Mouse (Mus musculus) midbrain, embryonic 10.5 days (tissue): Measurements from ENCODE around the gene Cdh4. TPM values are rescaled to one million over a fixed set of nuclear protein-coding genes. Genes with fewer than 3 reads are reported as not detected.

Experiments
- DNase-seq: peaks from one replicate; pipeline ENCODE4 v3.0.0-alpha.2; 2017; ENCODE audit warnings: low spot score
- H3K27ac ChIP-seq: fragments of 300-500 bp; sonication (generic); replicated peaks from 2 replicates; pipeline ENCODE4 v1.5.1; 2016; ENCODE audit warnings: mild to moderate bottlenecking
- H3K27me3 ChIP-seq: fragments of 300-500 bp; sonication (generic); 2 replicates; pipeline ENCODE4 v1.6.1; 2016; ENCODE audit warnings: low read depth, mild to moderate bottlenecking; ENCODE audit not compliant: poor library complexity, severe bottlenecking
- H3K36me3 ChIP-seq: fragments of 300-500 bp; sonication (generic); 2 replicates; pipeline ENCODE4 v1.6.1; 2016; ENCODE audit warnings: mild to moderate bottlenecking, moderate library complexity
- H3K4me1 ChIP-seq: fragments of 300-500 bp; sonication (generic); 2 replicates; pipeline ENCODE4 v1.6.1; 2016
- H3K4me3 ChIP-seq: fragments of 300-500 bp; sonication (generic); 2 replicates; pipeline ENCODE4 v1.5.1; 2016; ENCODE audit warnings: mild to moderate bottlenecking, moderate library complexity
- H3K9me3 ChIP-seq: fragments of 300-500 bp; sonication (generic); replicated peaks from 2 replicates; pipeline ENCODE4 v1.6.1; 2016; ENCODE audit warnings: mild to moderate bottlenecking
- WGBS: fragments of 180-500 bp; shearing (Covaris S2); methylation state at CpG from one replicate; pipeline ENCODE4 v1.1.7; 2016; 5-methylcytosine and 5-hydroxymethylcytosine counted together
- polyA plus RNA-seq: library from polyadenylated mRNA; unstranded; fragments of >200 nt; fragmentation: Nextera tagmentation; extraction: Ambion mirVana; gene quantifications from 2 replicates; pipeline ENCODE4 v1.2.1, GENCODE M21; 2016

Gene Cdh4
- polyA plus RNA-seq, 1 experiment from 2014 or later = 8.3 TPM

GRCm38 (mm10) chr2:179801042-179801441 is 358.8 kb downstream of the Cdh4 start:
- H3K4me3 ChIP-seq = no peak overlapping the region
- WGBS = 91% methylated on average over 7 of the region's 7 CpGs
- no peaks in the 10 kb centered on the region for H3K9me3 ChIP-seq
- DNase-seq = no peak
- no peaks in the 10 kb centered on the region for H3K27me3 ChIP-seq
- H3K27ac ChIP-seq = no peak overlapping the region
- no peaks in the 10 kb centered on the region for H3K4me1 ChIP-seq
- H3K36me3 ChIP-seq = no peaks in the 10 kb centered on the region

- Histone ChIP-seq H3K27ac (no peak overlapping the region), H3K36me3 (no peaks in the 10 kb centered on the region), H3K27me3 (no peaks in the 10 kb centered on the region), H3K9me3 (no peaks in the 10 kb centered on the region), H3K4me1 (no peaks in the 10 kb centered on the region; the same call in 1 of the 2 replicates), H3K4me3 (no peak overlapping the region)
- no peak for DNase-seq
- 83% methylated on average over 1 of the region's 1 CpGs for WGBS
These were observed 360.2 kb downstream of the Cdh4 start for GRCm38 (mm10) chr2:179802411-179802810.

GRCm38 (mm10) chr2:179811086-179811485 is 368.9 kb downstream of the Cdh4 start:
- H3K4me3 ChIP-seq = no peak overlapping the region
- WGBS = 90% methylated on average over 5 of the region's 5 CpGs
- no peaks in the 10 kb centered on the region; the same call in 1 of the 2 replicates for H3K4me1 ChIP-seq
- no peak overlapping the region for H3K27ac ChIP-seq
- H3K36me3 ChIP-seq = no peaks in the 10 kb centered on the region
- no peaks in the 10 kb centered on the region for H3K27me3 ChIP-seq
- H3K9me3 ChIP-seq = no peaks in the 10 kb centered on the region
- DNase-seq = no peak

GRCm38 (mm10) chr2:179813035-179813827 is 371.0 kb downstream of the Cdh4 start:
- Histone ChIP-seq H3K9me3 (no peaks in the 10 kb centered on the region), H3K4me1 (no peaks in the 10 kb centered on the region), H3K4me3 (no peak overlapping the region), H3K27ac (0 out of 2 replicates have a peak overlapping the region, but pooled peaks have one; percentile 30), H3K27me3 (no peaks in the 10 kb centered on the region), H3K36me3 (no peaks in the 10 kb centered on the region)
- DNase-seq = no peak
- WGBS = 81% methylated on average over 11 of the region's 11 CpGs

GRCm38 (mm10) chr2:179824776-179825326 is 382.6 kb downstream of the Cdh4 start:
- H3K9me3 ChIP-seq = no peaks in the 10 kb centered on the region
- no peak overlapping the region for H3K27ac ChIP-seq
- WGBS = 52% methylated on average over 18 of the region's 18 CpGs
- H3K4me3 ChIP-seq = no peak overlapping the region
- DNase-seq = no peak
- no peaks in the 10 kb centered on the region; the same call in 1 of the 2 replicates for H3K27me3 ChIP-seq
- no peaks in the 10 kb centered on the region for H3K36me3 ChIP-seq
- H3K4me1 ChIP-seq = peaks cover 38% of the 10 kb centered on the region

GRCm38 (mm10) chr2:179828968-179829367 is 386.7 kb downstream of the Cdh4 start:
- no peak for DNase-seq
- H3K4me1 ChIP-seq = peaks cover 24% of the 10 kb centered on the region
- 92% methylated on average over 6 of the region's 6 CpGs for WGBS
- H3K36me3 ChIP-seq = no peaks in the 10 kb centered on the region
- no peaks in the 10 kb centered on the region; the same call in 1 of the 2 replicates for H3K27me3 ChIP-seq
- no peak overlapping the region for H3K27ac ChIP-seq
- no peak overlapping the region for H3K4me3 ChIP-seq
- no peaks in the 10 kb centered on the region for H3K9me3 ChIP-seq

- peak; percentile 41 for DNase-seq
- H3K27ac ChIP-seq = no peak overlapping the region
- peaks cover 22% of the 10 kb centered on the region for H3K4me1 ChIP-seq
- no peak overlapping the region for H3K4me3 ChIP-seq
- 22% methylated on average over 6 of the region's 6 CpGs for WGBS
- no peaks in the 10 kb centered on the region for H3K27me3 ChIP-seq
- H3K9me3 ChIP-seq = no peaks in the 10 kb centered on the region
- H3K36me3 ChIP-seq = no peaks in the 10 kb centered on the region
These were observed 387.7 kb downstream of the Cdh4 start for GRCm38 (mm10) chr2:179829972-179830371.

GRCm38 (mm10) chr2:179834892-179835291 is 392.7 kb downstream of the Cdh4 start:
- H3K4me3 ChIP-seq = no peak overlapping the region
- H3K27me3 ChIP-seq = no peaks in the 10 kb centered on the region
- DNase-seq = no peak
- H3K36me3 ChIP-seq = no peaks in the 10 kb centered on the region
- 82% methylated on average over 9 of the region's 9 CpGs for WGBS
- H3K4me1 ChIP-seq = peaks cover 20% of the 10 kb centered on the region
- H3K9me3 ChIP-seq = no peaks in the 10 kb centered on the region
- no peak overlapping the region for H3K27ac ChIP-seq

GRCm38 (mm10) chr2:179835570-179835969 is 393.3 kb downstream of the Cdh4 start:
- Histone ChIP-seq H3K36me3 (no peaks in the 10 kb centered on the region), H3K9me3 (no peaks in the 10 kb centered on the region), H3K27ac (peak overlapping the region; percentile 46; the same call in 1 of the 2 replicates), H3K27me3 (no peaks in the 10 kb centered on the region), H3K4me3 (no peak overlapping the region), H3K4me1 (peaks cover 20% of the 10 kb centered on the region)
- no peak for DNase-seq
- 58% methylated on average over 7 of the region's 7 CpGs for WGBS

GRCm38 (mm10) chr2:179837186-179837585 is 395.0 kb downstream of the Cdh4 start:
- DNase-seq = no peak
- no peaks in the 10 kb centered on the region for H3K27me3 ChIP-seq
- peaks cover 20% of the 10 kb centered on the region for H3K4me1 ChIP-seq
- no peaks in the 10 kb centered on the region for H3K36me3 ChIP-seq
- 88% methylated on average over 10 of the region's 10 CpGs for WGBS
- no peak overlapping the region for H3K4me3 ChIP-seq
- no peaks in the 10 kb centered on the region for H3K9me3 ChIP-seq
- H3K27ac ChIP-seq = peak overlapping the region; percentile 19; the same call in 1 of the 2 replicates

- no peaks in the 10 kb centered on the region for H3K36me3 ChIP-seq
- DNase-seq = no peak
- H3K9me3 ChIP-seq = no peaks in the 10 kb centered on the region
- no peak overlapping the region for H3K4me3 ChIP-seq
- H3K27ac ChIP-seq = no peak overlapping the region
- no peaks in the 10 kb centered on the region for H3K27me3 ChIP-seq
- 79% methylated on average over 7 of the region's 7 CpGs for WGBS
- H3K4me1 ChIP-seq = peaks cover 20% of the 10 kb centered on the region
These were observed 395.8 kb downstream of the Cdh4 start for GRCm38 (mm10) chr2:179838036-179838435.

GRCm38 (mm10) chr2:179842610-179843389 is 400.6 kb downstream of the Cdh4 start:
- H3K27ac ChIP-seq = 0 out of 2 replicates have a peak overlapping the region, but pooled peaks have one; percentile 42
- H3K36me3 ChIP-seq = no peaks in the 10 kb centered on the region
- WGBS = 82% methylated on average over 12 of the region's 12 CpGs
- H3K27me3 ChIP-seq = no peaks in the 10 kb centered on the region
- H3K4me1 ChIP-seq = peaks cover 8% of the 10 kb centered on the region; the same call in 1 of the 2 replicates
- no peaks in the 10 kb centered on the region for H3K9me3 ChIP-seq
- no peak overlapping the region for H3K4me3 ChIP-seq
- DNase-seq = no peak
